Mouse (Mus musculus) small intestine, adult 2 months (tissue): ENCODE measurements around the gene Timm9. TPM values are rescaled to one million over a fixed set of nuclear protein-coding genes. Genes with fewer than 3 reads are reported as not detected.

Experiments
- H3K27ac ChIP-seq: fragments of 200-500 bp; 2 replicates; pipeline ENCODE4 v1.5.1; 2012; ENCODE audit warnings: low read depth, low read length, control low read depth, inconsistent platforms; ENCODE audit not compliant: insufficient read depth
- H3K27me3 ChIP-seq: fragments of 200-500 bp; 2 replicates; pipeline ENCODE4 v1.6.1; 2012; ENCODE audit warnings: mild to moderate bottlenecking, moderate library complexity, low read length, inconsistent platforms; ENCODE audit not compliant: control insufficient read depth, insufficient read depth
- H3K36me3 ChIP-seq: fragments of 200-500 bp; 2 replicates; pipeline ENCODE4 v1.6.1; 2012; ENCODE audit warnings: mild to moderate bottlenecking, low read length, control low read depth, inconsistent platforms; ENCODE audit not compliant: control insufficient read depth, insufficient read depth
- H3K4me1 ChIP-seq: fragments of 200-500 bp; 2 replicates; pipeline ENCODE4 v1.6.1; 2012; ENCODE audit warnings: low read length, inconsistent platforms, mixed read lengths; ENCODE audit not compliant: control insufficient read depth, insufficient read depth, insufficient read length
- H3K4me3 ChIP-seq: fragments of 200-500 bp; 2 replicates; pipeline ENCODE4 v1.5.1; 2012; ENCODE audit warnings: low read depth, mild to moderate bottlenecking, control low read depth, inconsistent platforms, low read length, moderate library complexity
- CTCF ChIP-seq: fragments of 200-500 bp; IDR thresholded peaks from 2 replicates; pipeline ENCODE4 v1.5.1; 2012; ENCODE audit warnings: low read depth, mild to moderate bottlenecking, control low read depth, inconsistent platforms, low read length, moderate library complexity, mixed read lengths; ENCODE audit not compliant: insufficient replicate concordance, insufficient read length; ENCODE audit errors: extremely low read depth
- POLR2A ChIP-seq: fragments of 200-500 bp; IDR thresholded peaks from 2 replicates; pipeline ENCODE4 v1.6.1; 2012; ENCODE audit warnings: low read depth, mild to moderate bottlenecking, control low read depth, inconsistent platforms, low read length, moderate library complexity
- WGBS: fragments of 180-500 bp; shearing (Covaris S2); methylation state at CpG from one replicate; pipeline ENCODE4 v1.1.7; 2018; 5-methylcytosine and 5-hydroxymethylcytosine counted together
- polyA plus RNA-seq: library from polyadenylated mRNA; depleted of rRNA; stranded (reverse); fragments of >200 nt; gene quantifications from 2 replicates; pipeline ENCODE4 v1.2.3, GENCODE M21; 2012

The Timm9 gene
- polyA plus RNA-seq, 1 experiment = 7.4 TPM

GRCm38 (mm10) chr12:71150167-71150566 is 13.7 kb upstream of the Timm9 start:
- Histone ChIP-seq H3K27ac (no peak overlapping the region), H3K4me3 (no peak overlapping the region), H3K27me3 (no peaks in the 10 kb centered on the region), H3K36me3 (peaks cover 27% of the 10 kb centered on the region), H3K4me1 (no peaks in the 10 kb centered on the region)
- TF ChIP-seq POLR2A (no peak), CTCF (no peak)
- 89% methylated on average over 8 of the region's 8 CpGs for WGBS

GRCm38 (mm10) chr12:71149456-71149855 is 13.0 kb upstream of the Timm9 start:
- WGBS = 89% methylated on average over 6 of the region's 6 CpGs
- no peaks in the 10 kb centered on the region for H3K27me3 ChIP-seq
- no peaks in the 10 kb centered on the region for H3K4me1 ChIP-seq
- peaks cover 24% of the 10 kb centered on the region for H3K36me3 ChIP-seq
- no peak for TF ChIP-seq POLR2A
- TF ChIP-seq CTCF = no peak
- no peak overlapping the region for H3K4me3 ChIP-seq
- H3K27ac ChIP-seq = no peak overlapping the region

GRCm38 (mm10) chr12:71148801-71149200 is 12.3 kb upstream of the Timm9 start:
- Histone ChIP-seq H3K4me1 (no peaks in the 10 kb centered on the region), H3K4me3 (no peak overlapping the region), H3K27ac (no peak overlapping the region), H3K27me3 (no peaks in the 10 kb centered on the region), H3K36me3 (peaks cover 24% of the 10 kb centered on the region)
- TF ChIP-seq POLR2A = no peak
- TF ChIP-seq CTCF = no peak
- 96% methylated on average over 9 of the region's 9 CpGs for WGBS

GRCm38 (mm10) chr12:71147641-71148040 is 11.2 kb upstream of the Timm9 start:
- no peak overlapping the region for H3K27ac ChIP-seq

GRCm38 (mm10) chr12:71141189-71141588 is 4.7 kb upstream of the Timm9 start:
- peaks cover 16% of the 10 kb centered on the region for H3K36me3 ChIP-seq
- H3K27ac ChIP-seq = no peak overlapping the region
- H3K27me3 ChIP-seq = no peaks in the 10 kb centered on the region
- no peak overlapping the region for H3K4me3 ChIP-seq
- TF ChIP-seq CTCF (no peak), POLR2A (no peak)
- H3K4me1 ChIP-seq = peaks cover 5% of the 10 kb centered on the region; the same call in 1 of the 2 replicates

More at GRCm38 (mm10) chr12:71147641-71148040, 11.2 kb upstream of the Timm9 start:
- Histone ChIP-seq H3K36me3 (peaks cover 26% of the 10 kb centered on the region), H3K4me1 (no peaks in the 10 kb centered on the region), H3K4me3 (no peak overlapping the region), H3K27me3 (no peaks in the 10 kb centered on the region)
- WGBS = 70% methylated on average over 3 of the region's 3 CpGs
- TF ChIP-seq CTCF (no peak), POLR2A (no peak)

- H3K27ac ChIP-seq = no peak overlapping the region
- H3K4me3 ChIP-seq = no peak overlapping the region
- H3K4me1 ChIP-seq = peaks cover 7% of the 10 kb centered on the region; the same call in 1 of the 2 replicates
- TF ChIP-seq CTCF = peak; percentile 27; the same call in 1 of the 2 replicates
- no peak for TF ChIP-seq POLR2A
- H3K27me3 ChIP-seq = no peaks in the 10 kb centered on the region
- H3K36me3 ChIP-seq = peaks cover 16% of the 10 kb centered on the region
- WGBS = 79% methylated on average over 5 of the region's 5 CpGs
Measured at GRCm38 (mm10) chr12:71139258-71139828, 2.9 kb upstream of the Timm9 start.

- peaks cover 12% of the 10 kb centered on the region for H3K36me3 ChIP-seq
- H3K27ac ChIP-seq = no peak overlapping the region
- H3K4me3 ChIP-seq = peak overlapping the region; percentile 53
- peaks cover 7% of the 10 kb centered on the region; the same call in 1 of the 2 replicates for H3K4me1 ChIP-seq
- no peaks in the 10 kb centered on the region for H3K27me3 ChIP-seq
- WGBS = 1% methylated on average over 11 of the region's 11 CpGs
- TF ChIP-seq CTCF = no peak
- TF ChIP-seq POLR2A = no peak
Measured at GRCm38 (mm10) chr12:71137686-71138085, 1.2 kb upstream of the Timm9 start.

- Histone ChIP-seq H3K27ac (peak overlapping the region; percentile 76), H3K4me3 (peak overlapping the region; percentile 71), H3K4me1 (peaks cover 7% of the 10 kb centered on the region; the same call in 1 of the 2 replicates), H3K36me3 (peaks cover 10% of the 10 kb centered on the region), H3K27me3 (no peaks in the 10 kb centered on the region)
- TF ChIP-seq CTCF (no peak), POLR2A (peak; percentile 27; the same call in 1 of the 2 replicates)
- 1% methylated on average over 30 of the region's 30 CpGs for WGBS
Measured at GRCm38 (mm10) chr12:71136974-71137491, 549 bp upstream of the Timm9 start.
